Mouse (Mus musculus) kidney, embryonic 16.5 days (tissue): Measurements from ENCODE around the gene Brinp3. TPM values are rescaled to one million over a fixed set of nuclear protein-coding genes. Genes with fewer than 3 reads are reported as not detected.

ENCODE experiments used
- ATAC-seq: fragments of 200-750 bp; cut with Nextera tagmentation; 2 replicates; pipeline ENCODE4 v1.8.0; 2017; ENCODE audit warnings: moderate TSS enrichment; ENCODE audit not compliant: low FRiP score, low TSS enrichment
- H3K27ac ChIP-seq: fragments of 300-500 bp; sonication (generic); 2 replicates; pipeline ENCODE4 v1.5.1; 2014; ENCODE audit warnings: low read length
- H3K27me3 ChIP-seq: fragments of 300-500 bp; sonication (generic); 2 replicates; pipeline ENCODE4 v1.6.1; 2014; ENCODE audit warnings: low read length, control low read depth, mixed read lengths; ENCODE audit not compliant: insufficient read depth
- H3K36me3 ChIP-seq: fragments of 300-500 bp; sonication (generic); 2 replicates; pipeline ENCODE4 v1.6.1; 2014; ENCODE audit warnings: low read length, control low read depth, mixed read lengths; ENCODE audit not compliant: insufficient read depth
- H3K4me1 ChIP-seq: fragments of 300-500 bp; sonication (generic); 2 replicates; pipeline ENCODE4 v1.6.1; 2014; ENCODE audit warnings: low read length, control low read depth, mixed read lengths; ENCODE audit not compliant: insufficient read depth
- H3K4me2 ChIP-seq: fragments of 300-500 bp; sonication (generic); replicated peaks from 2 replicates; pipeline ENCODE4 v1.6.1; 2014; ENCODE audit warnings: low read depth, low read length
- H3K4me3 ChIP-seq: fragments of 300-500 bp; sonication (generic); 2 replicates; pipeline ENCODE4 v1.5.1; 2014; ENCODE audit warnings: mild to moderate bottlenecking, low read length
- H3K9ac ChIP-seq: fragments of 300-500 bp; sonication (generic); replicated peaks from 2 replicates; pipeline ENCODE4 v1.6.1; 2014; ENCODE audit warnings: low read length
- H3K9me3 ChIP-seq: fragments of 300-500 bp; sonication (generic); 2 replicates; pipeline ENCODE4 v1.6.1; 2016; ENCODE audit warnings: low read length, control low read depth
- WGBS: fragments of 180-500 bp; shearing (Covaris S2); extraction: QIAGEN DNeasy Blood & Tissue Kit; methylation state at CpG from one replicate; pipeline ENCODE4 v1.1.7; 2014; 5-methylcytosine and 5-hydroxymethylcytosine counted together
- polyA plus RNA-seq: library from polyadenylated mRNA; unstranded; fragments of >200 nt; fragmentation: Nextera tagmentation; extraction: Ambion mirVana; gene quantifications from 2 replicates; pipeline ENCODE4 v1.2.1, GENCODE M21; 2015

Brinp3 gene
- polyA plus RNA-seq, 1 experiment from 2014 or later = 0.26 TPM

GRCm38 (mm10) chr1:146898636-146899035, 404.1 kb downstream of the Brinp3 start:
- no peak overlapping the region for H3K27ac ChIP-seq
- no peak overlapping the region for H3K4me3 ChIP-seq
- no peaks in the 10 kb centered on the region for H3K27me3 ChIP-seq
- no peak overlapping the region for H3K4me2 ChIP-seq
- no peak overlapping the region for H3K9ac ChIP-seq
- ATAC-seq = no peak
- H3K9me3 ChIP-seq = peaks cover 3% of the 10 kb centered on the region; the same call in 1 of the 2 replicates
- H3K36me3 ChIP-seq = no peaks in the 10 kb centered on the region
- H3K4me1 ChIP-seq = no peaks in the 10 kb centered on the region

DNA sequence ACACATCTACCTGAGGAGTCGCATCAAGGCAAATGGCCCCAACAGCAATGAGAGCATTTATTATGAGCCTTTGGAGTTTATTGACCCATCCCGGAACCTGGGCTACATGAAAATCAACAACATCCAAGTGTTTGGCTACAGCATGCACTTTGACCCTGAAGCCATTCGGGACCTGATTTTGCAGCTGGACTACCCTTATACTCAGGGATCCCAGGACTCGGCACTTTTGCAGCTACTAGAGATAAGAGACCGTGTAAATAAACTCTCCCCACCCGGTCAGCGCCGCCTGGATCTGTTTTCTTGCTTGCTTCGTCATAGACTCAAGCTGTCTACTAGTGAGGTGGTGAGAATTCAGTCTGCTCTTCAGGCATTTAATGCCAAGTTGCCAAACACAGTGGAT, 407.1 kb downstream of the Brinp3 start:
- no peak overlapping the region for H3K4me2 ChIP-seq
- WGBS = 81% methylated on average over 9 of the region's 9 CpGs
- H3K4me3 ChIP-seq = no peak overlapping the region
- H3K9ac ChIP-seq = no peak overlapping the region
- H3K36me3 ChIP-seq = no peaks in the 10 kb centered on the region
- H3K9me3 ChIP-seq = peaks cover 3% of the 10 kb centered on the region; the same call in 1 of the 2 replicates
- H3K4me1 ChIP-seq = no peaks in the 10 kb centered on the region
- no peak overlapping the region for H3K27ac ChIP-seq
- no peak for ATAC-seq
- no peaks in the 10 kb centered on the region for H3K27me3 ChIP-seq

- Histone ChIP-seq H3K4me2 (no peak overlapping the region), H3K4me1 (no peaks in the 10 kb centered on the region), H3K4me3 (no peak overlapping the region), H3K27me3 (no peaks in the 10 kb centered on the region), H3K36me3 (no peaks in the 10 kb centered on the region), H3K9ac (no peak overlapping the region), H3K27ac (no peak overlapping the region), H3K9me3 (no peaks in the 10 kb centered on the region)
- no peak for ATAC-seq
- 85% methylated on average over 6 of the region's 6 CpGs for WGBS
These were observed 445.2 kb downstream of the Brinp3 start for GRCm38 (mm10) chr1:146939463-146940389.
